Mouse (Mus musculus) embryonic facial prominence, embryonic 15.5 days (tissue): ENCODE data around the gene Nudt15. TPM values are rescaled to one million over a fixed set of nuclear protein-coding genes. Genes with fewer than 3 reads are reported as not detected.
"Not testable (repeated sequence)": the region's sequence is repeated elsewhere in the genome, so short reads cannot be mapped to it uniquely, and the experiment has no call there.

Experiments used
- ATAC-seq: fragments of 200-750 bp; cut with Nextera tagmentation; 2 replicates; pipeline ENCODE4 v1.8.0; 2017; ENCODE audit warnings: low read depth, moderate TSS enrichment; ENCODE audit not compliant: insufficient number of reproducible peaks, low FRiP score, low TSS enrichment
- H3K27ac ChIP-seq: fragments of 300-500 bp; sonication (generic); replicated peaks from 2 replicates; pipeline ENCODE4 v1.5.1; 2015; ENCODE audit warnings: mild to moderate bottlenecking, inconsistent platforms
- H3K27me3 ChIP-seq: fragments of 300-500 bp; sonication (generic); 2 replicates; pipeline ENCODE4 v1.6.1; 2015; ENCODE audit warnings: inconsistent platforms
- H3K36me3 ChIP-seq: fragments of 300-500 bp; sonication (generic); 2 replicates; pipeline ENCODE4 v1.6.1; 2015; ENCODE audit warnings: mild to moderate bottlenecking, inconsistent platforms
- H3K4me1 ChIP-seq: fragments of 300-500 bp; sonication (generic); 2 replicates; pipeline ENCODE4 v1.6.1; 2015; ENCODE audit warnings: inconsistent platforms
- H3K4me2 ChIP-seq: fragments of 300-500 bp; sonication (generic); replicated peaks from 2 replicates; pipeline ENCODE4 v1.6.1; 2015; ENCODE audit warnings: mild to moderate bottlenecking, inconsistent platforms
- H3K4me3 ChIP-seq: fragments of 300-500 bp; sonication (generic); replicated peaks from 2 replicates; pipeline ENCODE4 v1.5.1; 2015; ENCODE audit warnings: mild to moderate bottlenecking, inconsistent platforms
- H3K9ac ChIP-seq: fragments of 300-500 bp; sonication (generic); 2 replicates; pipeline ENCODE4 v1.6.1; 2015; ENCODE audit warnings: inconsistent platforms
- H3K9me3 ChIP-seq: fragments of 300-500 bp; sonication (generic); replicated peaks from 2 replicates; pipeline ENCODE4 v1.6.1; 2016; ENCODE audit warnings: inconsistent platforms
- WGBS: fragments of 180-500 bp; shearing (Covaris S2); methylation state at CpG from one replicate; pipeline ENCODE4 v1.1.7; 2015; 5-methylcytosine and 5-hydroxymethylcytosine counted together
- polyA plus RNA-seq: library from polyadenylated mRNA; unstranded; fragments of >200 nt; fragmentation: Nextera tagmentation; extraction: Ambion mirVana; gene quantifications from 2 replicates; pipeline ENCODE4 v1.2.1, GENCODE M21; 2015

Gene Nudt15
- polyA plus RNA-seq, 1 experiment from 2014 or later, result 4.5 TPM

- Histone ChIP-seq H3K9ac (no peak overlapping the region), H3K36me3 (no peaks in the 10 kb centered on the region), H3K4me1 (peaks cover 10% of the 10 kb centered on the region), H3K4me3 (no peak overlapping the region), H3K9me3 (no peaks in the 10 kb centered on the region), H3K27me3 (no peaks in the 10 kb centered on the region), H3K4me2 (no peak overlapping the region), H3K27ac (no peak overlapping the region)
- ATAC-seq, result no peak
- 54% methylated on average over 3 of the region's 3 CpGs for WGBS
Observed at GRCm38 (mm10) chr14:73550291-73550690, 2.2 kb upstream of the Nudt15 start.

- Histone ChIP-seq H3K9me3 (no peaks in the 10 kb centered on the region), H3K4me2 (no peak overlapping the region), H3K36me3 (no peaks in the 10 kb centered on the region), H3K4me3 (no peak overlapping the region), H3K4me1 (0 out of 2 replicates have a peak, but pooled peaks cover under 1% of the 10 kb centered on the region), H3K27ac (no peak overlapping the region), H3K9ac (no peak overlapping the region), H3K27me3 (no peaks in the 10 kb centered on the region)
- WGBS, result 58% methylated on average over 4 of the region's 4 CpGs
- no peak for ATAC-seq
Observed at GRCm38 (mm10) chr14:73547034-73547433, 1.0 kb downstream of the Nudt15 start.

- H3K4me2 ChIP-seq, result no peak overlapping the region
- no peak overlapping the region for H3K4me3 ChIP-seq
- H3K27me3 ChIP-seq, result no peaks in the 10 kb centered on the region
- H3K9ac ChIP-seq, result no peak overlapping the region
- H3K36me3 ChIP-seq, result no peaks in the 10 kb centered on the region
- ATAC-seq, result no peak
- no peak overlapping the region for H3K27ac ChIP-seq
- no peaks in the 10 kb centered on the region for H3K9me3 ChIP-seq
- H3K4me1 ChIP-seq, result no peaks in the 10 kb centered on the region
- WGBS, result 50% methylated on average over 6 of the region's 6 CpGs
Observed at GRCm38 (mm10) chr14:73543781-73544180, 4.3 kb downstream of the Nudt15 start.

GRCm38 (mm10) chr14:73535641-73536040 lies 12.4 kb downstream of the Nudt15 start:
- no peaks in the 10 kb centered on the region for H3K27me3 ChIP-seq
- WGBS, result 80% methylated on average over 2 of the region's 2 CpGs
- no peak overlapping the region for H3K9ac ChIP-seq
- no peak overlapping the region for H3K27ac ChIP-seq
- no peaks in the 10 kb centered on the region for H3K4me1 ChIP-seq
- no peaks in the 10 kb centered on the region for H3K36me3 ChIP-seq
- H3K9me3 ChIP-seq, result no peaks in the 10 kb centered on the region
- ATAC-seq, result no peak
- H3K4me2 ChIP-seq, result no peak overlapping the region
- no peak overlapping the region for H3K4me3 ChIP-seq

- Histone ChIP-seq H3K9me3 (no peaks in the 10 kb centered on the region), H3K4me3 (no peak overlapping the region), H3K36me3 (no peaks in the 10 kb centered on the region), H3K27me3 (no peaks in the 10 kb centered on the region), H3K27ac (no peak overlapping the region), H3K9ac (no peak overlapping the region), H3K4me2 (no peak overlapping the region), H3K4me1 (no peaks in the 10 kb centered on the region)
- WGBS, result 59% methylated on average over 6 of the region's 6 CpGs
- ATAC-seq, result no peak
Observed at GRCm38 (mm10) chr14:73533755-73534465, 14.1 kb downstream of the Nudt15 start.

- WGBS, result 80% methylated on average over 3 of the region's 3 CpGs
- H3K4me2 ChIP-seq, H3K27me3 ChIP-seq, H3K9ac ChIP-seq, H3K36me3 ChIP-seq, H3K4me1 ChIP-seq, H3K27ac ChIP-seq, H3K4me3 ChIP-seq, ATAC-seq, H3K9me3 ChIP-seq: not testable (repeated sequence)
Observed at GRCm38 (mm10) chr14:73528661-73529060, 19.4 kb downstream of the Nudt15 start.

- Histone ChIP-seq H3K27me3 (no peaks in the 10 kb centered on the region), H3K27ac (peak within 1 kb of the TSS; percentile 90), H3K4me3 (peak within 1 kb of the TSS; percentile 56), H3K4me1 (no peaks in the 10 kb centered on the region), H3K9me3 (no peaks in the 10 kb centered on the region), H3K4me2 (peak within 1 kb of the TSS; percentile 44), H3K36me3 (no peaks in the 10 kb centered on the region), H3K9ac (peak within 1 kb of the TSS; percentile 33; the same call in 1 of the 2 replicates)
- WGBS, result under 1% methylated on average over 41 of the region's 41 CpGs
- ATAC-seq, result peak; percentile 99
Observed at GRCm38 (mm10) chr14:73524766-73525448, 23.1 kb downstream of the Nudt15 start, which contains the start of gene Sucla2. Sucla2 (plus strand) TSS chr14:73525319.

- H3K4me2 ChIP-seq, result no peak overlapping the region
- whole genome bisulfite sequencing, result 60% methylated on average over 3 of the region's 3 CpGs
- H3K9ac ChIP-seq, result no peak overlapping the region
Observed at GRCm38 (mm10) chr14:73524136-73524535, 23.9 kb downstream of the Nudt15 start.

GRCm38 (mm10) chr14:73509765-73510423 lies 38.1 kb downstream of the Nudt15 start, which contains the start of gene Med4:
Med4 (plus strand) TSS chr14:73510025.
- Histone ChIP-seq H3K4me2 (peak within 1 kb of the TSS; percentile 74), H3K4me3 (peak within 1 kb of the TSS; percentile 70), H3K9ac (peak within 1 kb of the TSS; percentile 84), H3K27ac (no peak within 1 kb of the TSS), H3K9me3 (no peaks in the 10 kb centered on the region), H3K4me1 (peaks cover 18% of the 10 kb centered on the region), H3K36me3 (peaks cover 15% of the 10 kb centered on the region; the same call in 1 of the 2 replicates), H3K27me3 (no peaks in the 10 kb centered on the region)
- under 1% methylated on average over 41 of the region's 41 CpGs for WGBS
- peak; percentile 91 for ATAC-seq

More at GRCm38 (mm10) chr14:73524136-73524535, 23.9 kb downstream of the Nudt15 start:
- no peaks in the 10 kb centered on the region for H3K9me3 ChIP-seq
- ATAC-seq, result no peak
- H3K36me3 ChIP-seq, result no peaks in the 10 kb centered on the region
- H3K27ac ChIP-seq, result no peak overlapping the region
- H3K4me3 ChIP-seq, result no peak overlapping the region
- H3K4me1 ChIP-seq, result no peaks in the 10 kb centered on the region
- H3K27me3 ChIP-seq, result no peaks in the 10 kb centered on the region

- 90% methylated on average over 6 of the region's 6 CpGs for WGBS
- no peak for ATAC-seq
Observed at GRCm38 (mm10) chr14:73508630-73509395, 39.2 kb downstream of the Nudt15 start.

More at GRCm38 (mm10) chr14:73508630-73509395, 39.2 kb downstream of the Nudt15 start:
- Histone ChIP-seq H3K27me3 (no peaks in the 10 kb centered on the region), H3K9ac (no peak overlapping the region), H3K27ac (no peak overlapping the region), H3K4me2 (no peak overlapping the region), H3K36me3 (peaks cover 10% of the 10 kb centered on the region; the same call in 1 of the 2 replicates), H3K9me3 (no peaks in the 10 kb centered on the region), H3K4me3 (no peak overlapping the region), H3K4me1 (peaks cover 18% of the 10 kb centered on the region)
